8 mouse cellular contexts compared by ENCODE assay signal in the genomic region with DNA sequence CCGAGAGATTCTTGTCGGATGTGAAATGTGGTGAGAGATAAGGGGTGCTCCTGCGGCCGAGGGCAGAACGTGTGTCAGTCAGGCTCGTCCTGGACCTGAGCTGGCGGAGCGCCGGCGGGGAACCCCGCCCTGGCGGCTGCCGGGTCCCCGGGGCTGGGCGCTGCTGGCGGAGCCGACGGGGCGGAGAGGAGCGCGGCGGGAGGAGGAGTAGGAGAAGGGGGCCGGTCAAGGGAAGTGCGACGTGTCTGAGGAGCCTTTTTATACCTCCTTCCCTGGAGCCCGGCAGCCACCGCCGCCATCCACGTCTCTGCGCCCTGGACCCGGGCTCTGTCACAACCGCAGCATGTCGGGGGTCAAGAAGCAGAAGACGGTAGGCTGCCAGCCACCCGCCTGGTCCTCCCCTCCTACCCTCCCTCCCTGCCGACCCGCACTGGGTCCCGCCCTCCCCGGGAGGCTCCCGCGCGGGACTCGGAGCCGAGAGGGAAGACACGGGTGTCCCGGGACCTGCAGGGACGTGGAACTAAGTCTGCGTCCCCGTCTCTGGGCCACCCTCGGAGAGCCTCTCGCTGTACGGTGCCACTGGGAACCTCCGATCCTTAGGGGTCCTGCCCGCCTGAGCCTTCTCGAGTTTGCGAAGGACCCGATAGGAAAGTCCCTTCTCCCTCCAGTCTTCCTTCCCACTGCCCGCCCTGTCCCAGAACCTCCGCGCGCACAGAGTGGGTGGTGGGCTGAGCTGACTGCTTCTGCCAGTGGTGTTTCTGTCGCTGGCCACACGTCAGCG. TPM values are rescaled to one million over a fixed set of nuclear protein-coding genes. Genes with fewer than 3 reads are reported as not detected.
DNase-seq lines count a peak whose midpoint lies in the region; ATAC-seq and TF ChIP-seq lines count a peak whose summit lies in the region.

TSS of gene Papss2 (plus strand) at position 285 of the 781 bp plus-strand sequence.

- H3K4me2 ChIP-seq in heart, embryonic 14.5 days (ENCODE audit: low read length), result peak within 1 kb of the TSS; percentile 82
- H3K4me2 ChIP-seq in kidney, embryonic 16.5 days (replicated peaks; ENCODE audit: low read depth, low read length), result peak within 1 kb of the TSS; percentile 91
- H3K4me2 ChIP-seq in lung, embryonic 14.5 days, result peak within 1 kb of the TSS; percentile 86
- peak within 1 kb of the TSS; percentile 84 for H3K4me2 ChIP-seq in neural tube, embryonic 13.5 days

- H3K27ac ChIP-seq in heart, embryonic 14.5 days (replicated peaks in 1 of 2; ENCODE audit: control insufficient read depth in 1 of 2, insufficient read depth in 1 of 2, low read depth in 2 of 2, low read length in 2 of 2), result no peak within 1 kb of the TSS
- no peak within 1 kb of the TSS for H3K27ac ChIP-seq in kidney, embryonic 16.5 days (ENCODE audit: low read length)
- no peak within 1 kb of the TSS for H3K27ac ChIP-seq in lung, embryonic 14.5 days (ENCODE audit: low read depth)
- H3K27ac ChIP-seq in neural tube, embryonic 13.5 days (replicated peaks), result no peak within 1 kb of the TSS

- H3K9me3 ChIP-seq in erythroblast, embryonic 14.5 days (ENCODE audit: control insufficient read depth, low read length), result no peaks in the 10 kb centered on the region
- no peaks in the 10 kb centered on the region for H3K9me3 ChIP-seq in heart, embryonic 14.5 days (ENCODE audit: control insufficient read depth, low read length)
- H3K9me3 ChIP-seq in kidney, embryonic 16.5 days (ENCODE audit: low read length), result no peaks in the 10 kb centered on the region
- H3K9me3 ChIP-seq in lung, embryonic 14.5 days (ENCODE audit: low read depth, low read length), result no peaks in the 10 kb centered on the region
- no peaks in the 10 kb centered on the region for H3K9me3 ChIP-seq in neural tube, embryonic 13.5 days

- peak within 1 kb of the TSS; percentile 75 for H3K9ac ChIP-seq in heart, embryonic 14.5 days (ENCODE audit: low read length)
- H3K9ac ChIP-seq in kidney, embryonic 16.5 days (replicated peaks; ENCODE audit: low read length), result peak within 1 kb of the TSS; percentile 79
- peak within 1 kb of the TSS; percentile 56 for H3K9ac ChIP-seq in lung, embryonic 14.5 days
- H3K9ac ChIP-seq in neural tube, embryonic 13.5 days, result peak within 1 kb of the TSS; percentile 66

- H3K27me3 ChIP-seq in erythroblast, embryonic 14.5 days (ENCODE audit: control insufficient read depth), result peaks cover 36% of the 10 kb centered on the region
- no peaks in the 10 kb centered on the region for H3K27me3 ChIP-seq in heart, embryonic 14.5 days (ENCODE audit: control insufficient read depth, insufficient read depth, low read length)
- H3K27me3 ChIP-seq in kidney, embryonic 16.5 days (ENCODE audit: insufficient read depth, low read length), result no peaks in the 10 kb centered on the region
- H3K27me3 ChIP-seq in lung, embryonic 14.5 days (ENCODE audit: insufficient read depth, low read length), result peaks cover 13% of the 10 kb centered on the region; the same call in 1 of the 2 replicates
- peaks cover 37% of the 10 kb centered on the region for H3K27me3 ChIP-seq in neural tube, embryonic 13.5 days

- ATAC-seq in heart, embryonic 14.5 days (ENCODE audit: insufficient number of reproducible peaks, insufficient read depth, low FRiP score, low read depth), result peak; percentile 80
- ATAC-seq in kidney, embryonic 16.5 days (ENCODE audit: low FRiP score, low TSS enrichment), result peak; percentile 88
- peak; percentile 89 for ATAC-seq in lung, embryonic 14.5 days (ENCODE audit: insufficient read depth)
- peak; percentile 81 for ATAC-seq in neural tube, embryonic 13.5 days (ENCODE audit: low read depth)

- peaks cover 9% of the 10 kb centered on the region for H3K4me1 ChIP-seq in erythroblast, embryonic 14.5 days (ENCODE audit: control insufficient read depth)
- no peaks in the 10 kb centered on the region for H3K4me1 ChIP-seq in heart, embryonic 14.5 days (ENCODE audit: control insufficient read depth in 2 of 2, insufficient read depth in 2 of 2, low read length in 2 of 2)
- H3K4me1 ChIP-seq in kidney, embryonic 16.5 days (ENCODE audit: insufficient read depth, low read length), result 0 out of 2 replicates have a peak, but pooled peaks cover 6% of the 10 kb centered on the region
- H3K4me1 ChIP-seq in lung, embryonic 14.5 days (ENCODE audit: insufficient read depth), result no peaks in the 10 kb centered on the region
- H3K4me1 ChIP-seq in neural tube, embryonic 13.5 days (replicated peaks), result peaks cover 10% of the 10 kb centered on the region

- H3K4me3 ChIP-seq in erythroblast, embryonic 14.5 days (replicated peaks), result peak within 1 kb of the TSS; percentile 59
- H3K4me3 ChIP-seq in heart, embryonic 14.5 days (ENCODE audit: control insufficient read depth in 1 of 2, insufficient read depth in 1 of 2, low read depth in 1 of 2, low read length in 2 of 2), result peak within 1 kb of the TSS; percentile 60 to 65
- H3K4me3 ChIP-seq in kidney, embryonic 16.5 days (ENCODE audit: low read length), result peak within 1 kb of the TSS; percentile 79
- peak within 1 kb of the TSS; percentile 55 for H3K4me3 ChIP-seq in lung, embryonic 14.5 days (ENCODE audit: low read depth, low read length)
- peak within 1 kb of the TSS; percentile 54 for H3K4me3 ChIP-seq in neural tube, embryonic 13.5 days

- H3K36me3 ChIP-seq in erythroblast, embryonic 14.5 days (ENCODE audit: control insufficient read depth), result no peaks in the 10 kb centered on the region
- H3K36me3 ChIP-seq in heart, embryonic 14.5 days (ENCODE audit: control insufficient read depth, insufficient read depth, low read length), result no peaks in the 10 kb centered on the region
- no peaks in the 10 kb centered on the region for H3K36me3 ChIP-seq in kidney, embryonic 16.5 days (ENCODE audit: insufficient read depth, low read length)
- no peaks in the 10 kb centered on the region for H3K36me3 ChIP-seq in lung, embryonic 14.5 days (ENCODE audit: insufficient read depth)
- no peaks in the 10 kb centered on the region for H3K36me3 ChIP-seq in neural tube, embryonic 13.5 days

- peak; percentile 16 for DNase-seq in A20 (ENCODE audit: low read depth, low spot score)
- peak; percentile 72 for DNase-seq in ZHBTc4 (ENCODE audit: low read depth, low spot score)
- DNase-seq in lung, embryonic 14.5 days, result peak; percentile 63
- peak; percentile 31 to 46 for DNase-seq in thymus, adult 18-20 months

- no peak for TF ChIP-seq CTCF in lung, embryonic 14.5 days (IDR thresholded peaks at IDR 0.05; ENCODE audit: low read depth)

- under 1% methylated on average over 61 of the region's 64 CpGs for WGBS in heart, embryonic 14.5 days
- under 1% methylated on average over 61 of the region's 64 CpGs for WGBS in kidney, embryonic 16.5 days
- under 1% methylated on average over 61 of the region's 64 CpGs for WGBS in lung, embryonic 14.5 days
- under 1% methylated on average over 62 of the region's 64 CpGs for WGBS in neural tube, embryonic 13.5 days

RNA-seq across cellular contexts. Expression of gene Papss2, which starts in this region (rescaled TPM):
- polyA plus RNA-seq in erythroblast, embryonic 14.5 days (2012), result 0.01 TPM in 1 of 2 replicates, not detected in the other
- 10.3 TPM in 2 replicates for polyA plus RNA-seq in heart, embryonic 14.5 days (2014; fragmentation: Nextera tagmentation; extraction: Ambion mirVana)
- 17.0 and 20.8 TPM in 2 replicates for polyA plus RNA-seq in kidney, embryonic 16.5 days (2015; fragmentation: Nextera tagmentation; extraction: Ambion mirVana)
- 3.4 and 3.7 TPM in 2 replicates for polyA plus RNA-seq in lung, embryonic 14.5 days (2014; fragmentation: Nextera tagmentation; extraction: Ambion mirVana)
- polyA plus RNA-seq in neural tube, embryonic 13.5 days (2015; fragmentation: Nextera tagmentation; extraction: Ambion mirVana), result 1.8 and 3.2 TPM in 2 replicates

Comparison
In these comparisons a context has a peak if more than half of its experiments do, and no peak if none do; other contexts are left out.
1. DNase-seq: peak in every context shown above with its lines; median percentile 72 in ZHBTc4; 63 in lung, embryonic 14.5 days; 38 in thymus, adult 18-20 months; 16 in A20.